Mouse (Mus musculus): ENCODE data around the gene Tanc1. TPM values are rescaled to one million over a fixed set of nuclear protein-coding genes. Genes with fewer than 3 reads are reported as not detected.

The Tanc1 gene
- polyA plus RNA-seq, 1 experiment, result not detected

DNA sequence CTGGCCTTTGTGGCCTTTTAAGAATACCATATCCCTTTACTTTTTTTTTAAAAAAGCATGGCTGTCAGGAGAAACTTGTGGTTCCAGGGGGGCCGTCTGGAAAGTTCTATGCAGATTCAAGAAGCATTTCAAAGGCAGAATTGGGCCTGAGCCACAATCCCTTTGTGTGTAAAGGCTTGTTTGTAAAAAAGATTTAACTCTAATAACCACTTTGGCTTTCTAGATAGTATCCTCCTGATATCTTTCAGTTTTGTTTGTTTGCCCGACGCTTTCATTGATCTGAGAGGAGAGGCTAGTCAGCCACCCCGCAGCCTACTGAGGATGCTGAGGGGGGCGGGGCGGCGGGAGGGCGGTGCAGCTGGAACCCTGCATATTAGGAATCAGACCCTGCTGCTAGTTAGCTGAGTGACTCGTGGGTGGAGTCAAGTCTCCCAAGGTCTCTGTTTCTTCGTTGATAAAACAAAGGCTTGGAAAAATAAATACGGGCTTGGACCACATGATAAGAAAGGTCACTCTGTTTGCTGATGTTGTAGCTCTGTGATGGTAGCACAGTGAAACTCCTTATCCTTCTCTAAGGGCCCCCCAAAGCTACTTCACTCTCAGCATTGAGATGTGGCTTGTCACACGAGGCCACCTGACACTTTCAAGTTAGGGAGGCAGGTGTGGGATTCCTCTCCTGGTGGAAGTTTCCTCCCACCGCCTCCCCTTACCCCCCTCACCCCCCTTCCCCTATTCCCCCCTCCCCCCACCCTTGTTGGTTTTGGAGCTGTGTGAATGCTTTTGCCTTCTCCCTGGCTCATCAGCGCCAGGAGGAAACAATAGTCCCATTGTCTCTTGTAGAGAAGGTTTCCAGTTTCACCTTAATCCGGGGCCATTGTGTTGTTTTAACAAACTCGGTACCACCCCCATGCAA, 86.1 kb downstream of the Tanc1 start:
- 6% methylated on average over 16 of the region's 16 CpGs for WGBS
- TF ChIP-seq CTCF (IDR thresholded peaks at IDR 0.05; ENCODE audit: insufficient read depth, low read depth, low read length), result no peak
- TF ChIP-seq POLR2A (IDR thresholded peaks at IDR 0.05; ENCODE audit: insufficient read depth, low read depth, low read length), result no peak
- Histone ChIP-seq H3K4me1 (ENCODE audit: control insufficient read depth, insufficient read depth, low read length) (peaks cover 2% of the 10 kb centered on the region), H3K4me3 (ENCODE audit: insufficient read depth, low read depth, low read length) (no peak overlapping the region), H3K27ac (ENCODE audit: insufficient read depth, low read depth, low read length) (no peak overlapping the region)

DNA sequence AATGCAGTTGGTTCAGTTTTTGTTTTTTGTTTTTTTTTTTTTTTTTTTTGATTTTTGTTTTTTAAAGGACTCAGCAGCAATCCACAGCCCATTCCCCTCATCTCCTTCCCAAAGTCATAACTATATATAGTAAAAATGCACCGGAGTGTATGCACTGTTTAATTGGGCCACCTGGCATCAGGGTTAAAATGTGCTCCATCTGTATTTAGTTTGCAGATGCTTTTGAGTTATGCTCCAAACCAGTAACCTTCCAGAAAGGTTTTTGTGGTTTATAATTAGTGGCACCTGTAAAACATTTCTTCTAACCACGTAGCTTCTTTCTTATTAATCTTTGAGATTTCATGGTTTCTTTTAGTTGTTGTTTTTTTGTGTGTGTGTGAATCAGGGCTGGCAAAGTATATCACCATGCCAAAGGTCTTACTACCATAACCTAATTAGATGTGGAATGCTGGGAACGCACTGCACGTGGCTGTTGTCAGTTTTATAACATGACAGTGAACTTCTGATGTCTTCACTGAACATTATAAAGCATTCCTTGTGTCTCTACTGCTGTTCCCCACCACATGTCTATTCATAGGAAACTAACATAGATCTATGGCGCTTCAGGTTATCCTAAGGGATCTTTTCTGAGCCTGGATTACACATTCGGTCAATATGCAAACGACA, 86.9 kb downstream of the Tanc1 start:
- 70% methylated on average over 7 of the region's 7 CpGs for WGBS
- H3K27ac ChIP-seq (ENCODE audit: insufficient read depth, low read depth, low read length), result no peak overlapping the region
- peaks cover 2% of the 10 kb centered on the region for H3K4me1 ChIP-seq (ENCODE audit: control insufficient read depth, insufficient read depth, low read length)
- no peak for TF ChIP-seq POLR2A (IDR thresholded peaks at IDR 0.05; ENCODE audit: insufficient read depth, low read depth, low read length)
- TF ChIP-seq CTCF (IDR thresholded peaks at IDR 0.05; ENCODE audit: insufficient read depth, low read depth, low read length), result no peak
- no peak overlapping the region for H3K4me3 ChIP-seq (ENCODE audit: insufficient read depth, low read depth, low read length)

DNA sequence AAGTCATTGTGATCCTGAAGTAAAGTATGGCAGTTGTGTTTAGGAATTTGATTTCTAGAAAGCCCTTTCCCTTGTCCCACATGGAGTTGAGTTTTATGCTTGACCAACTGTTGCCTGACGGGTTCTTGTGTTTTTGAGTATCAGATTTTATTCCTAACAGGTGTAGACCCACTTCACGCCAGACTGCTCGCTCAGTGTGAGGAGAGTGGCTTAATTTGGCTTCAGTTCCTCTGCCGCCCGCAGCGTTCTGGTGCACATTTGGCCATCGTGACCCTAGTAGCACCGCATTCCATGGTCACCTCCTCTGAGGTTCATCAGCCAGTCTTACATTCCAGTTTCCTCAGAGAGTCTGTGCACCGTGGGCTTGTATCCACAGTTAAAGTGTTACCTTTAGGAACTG, 88.1 kb downstream of the Tanc1 start:
- TF ChIP-seq CTCF (IDR thresholded peaks at IDR 0.05; ENCODE audit: insufficient read depth, low read depth, low read length) (no peak), POLR2A (IDR thresholded peaks at IDR 0.05; ENCODE audit: insufficient read depth, low read depth, low read length) (no peak)
- no peak overlapping the region for H3K4me3 ChIP-seq (ENCODE audit: insufficient read depth, low read depth, low read length)
- no peak overlapping the region for H3K27ac ChIP-seq (ENCODE audit: insufficient read depth, low read depth, low read length)
- 93% methylated on average over 9 of the region's 9 CpGs for WGBS
- H3K4me1 ChIP-seq (ENCODE audit: control insufficient read depth, insufficient read depth, low read length), result peaks cover 2% of the 10 kb centered on the region

DNA sequence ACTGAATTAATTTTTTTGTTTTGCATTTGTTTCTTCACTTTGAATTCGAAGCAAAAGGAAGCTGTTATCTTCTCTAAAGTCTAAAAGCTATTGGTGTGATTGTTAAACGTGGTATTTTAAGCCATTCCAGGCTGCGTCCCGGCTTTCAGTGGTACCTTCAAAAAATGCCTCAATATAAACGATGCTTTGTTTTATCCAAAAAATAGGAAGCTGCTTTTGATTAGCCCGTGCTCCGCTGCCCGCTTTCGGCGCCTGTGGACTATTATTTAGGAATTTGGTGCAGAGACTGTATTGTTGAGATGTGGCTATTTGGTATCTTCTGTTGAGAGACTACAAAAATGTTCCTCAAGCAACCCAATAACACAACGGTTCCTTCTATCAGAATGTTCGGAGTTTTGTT, 93.4 kb downstream of the Tanc1 start:
- Histone ChIP-seq H3K27ac (ENCODE audit: insufficient read depth, low read depth, low read length) (no peak overlapping the region), H3K4me3 (ENCODE audit: insufficient read depth, low read depth, low read length) (no peak overlapping the region), H3K4me1 (ENCODE audit: control insufficient read depth, insufficient read depth, low read length) (no peaks in the 10 kb centered on the region)
- no peak for TF ChIP-seq POLR2A (IDR thresholded peaks at IDR 0.05; ENCODE audit: insufficient read depth, low read depth, low read length)
- 57% methylated on average over 12 of the region's 12 CpGs for WGBS

DNA sequence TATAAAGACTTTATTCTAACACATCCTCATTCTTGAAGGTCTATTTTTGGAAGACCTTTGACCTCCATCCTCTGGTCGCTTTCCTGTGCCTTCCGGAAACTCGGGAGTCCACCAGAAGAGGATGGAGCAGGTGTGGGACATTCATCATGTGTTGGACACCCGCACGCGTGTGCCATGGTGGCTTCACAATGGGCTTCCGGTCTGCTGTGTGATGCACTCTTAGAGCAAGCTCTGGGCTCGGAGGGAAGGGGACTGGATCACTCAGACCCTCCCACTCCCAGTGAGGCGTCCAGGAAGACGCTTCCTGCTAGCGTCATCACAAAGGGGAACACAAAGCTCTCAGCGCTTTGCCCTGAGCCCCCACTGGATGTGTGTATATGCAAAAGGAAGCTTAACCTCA, 95.0 kb downstream of the Tanc1 start:
- H3K27ac ChIP-seq (ENCODE audit: insufficient read depth, low read depth, low read length), result no peak overlapping the region
- WGBS, result 95% methylated on average over 12 of the region's 12 CpGs
- H3K4me3 ChIP-seq (ENCODE audit: insufficient read depth, low read depth, low read length), result no peak overlapping the region
- H3K4me1 ChIP-seq (ENCODE audit: control insufficient read depth, insufficient read depth, low read length), result no peaks in the 10 kb centered on the region
- no peak for TF ChIP-seq CTCF (IDR thresholded peaks at IDR 0.05; ENCODE audit: insufficient read depth, low read depth, low read length)

DNA sequence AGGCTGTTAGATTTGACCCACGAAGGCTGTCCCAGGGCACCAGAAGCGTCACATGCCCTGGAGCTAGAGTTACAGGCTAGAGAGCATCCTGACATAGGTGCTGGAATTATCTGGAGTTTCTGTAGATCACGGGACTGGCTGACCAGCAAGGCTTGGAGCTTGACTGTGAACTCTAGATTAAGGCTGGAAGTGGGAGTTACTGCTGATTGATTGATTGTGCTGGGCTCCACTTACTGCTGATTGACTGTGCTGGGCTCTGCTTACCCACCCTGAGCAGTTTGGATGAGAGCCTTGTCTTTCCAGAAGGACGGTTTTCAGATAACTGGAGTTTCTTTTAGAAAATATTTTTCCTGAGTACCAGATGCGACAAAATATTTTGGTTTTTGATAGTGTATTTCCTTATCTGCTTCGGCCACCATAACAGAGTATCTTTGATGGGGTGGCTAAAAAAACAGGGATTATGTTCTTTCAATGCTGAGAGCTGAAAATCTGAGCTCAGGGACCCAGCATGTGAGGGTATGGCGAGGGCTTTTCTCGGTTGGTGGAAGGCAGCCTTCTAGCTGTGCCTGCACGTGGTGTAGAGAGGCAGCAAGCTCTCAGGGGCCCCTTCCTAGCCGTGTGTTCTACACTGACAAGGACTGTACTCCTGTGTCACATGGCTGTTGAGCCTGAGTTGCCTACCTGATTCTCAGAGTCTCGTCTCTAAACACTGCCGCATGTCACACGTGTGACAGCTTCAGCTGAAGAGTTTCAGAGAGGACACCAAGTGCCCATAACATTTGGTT, 96.3 kb downstream of the Tanc1 start:
- no peak overlapping the region for H3K4me3 ChIP-seq (ENCODE audit: insufficient read depth, low read depth, low read length)
- no peaks in the 10 kb centered on the region for H3K4me1 ChIP-seq (ENCODE audit: control insufficient read depth, insufficient read depth, low read length)
- no peak overlapping the region for H3K27ac ChIP-seq (ENCODE audit: insufficient read depth, low read depth, low read length)
- 86% methylated on average over 13 of the region's 13 CpGs for WGBS
- TF ChIP-seq CTCF (IDR thresholded peaks at IDR 0.05; ENCODE audit: insufficient read depth, low read depth, low read length), result no peak
- no peak for TF ChIP-seq POLR2A (IDR thresholded peaks at IDR 0.05; ENCODE audit: insufficient read depth, low read depth, low read length)

DNA sequence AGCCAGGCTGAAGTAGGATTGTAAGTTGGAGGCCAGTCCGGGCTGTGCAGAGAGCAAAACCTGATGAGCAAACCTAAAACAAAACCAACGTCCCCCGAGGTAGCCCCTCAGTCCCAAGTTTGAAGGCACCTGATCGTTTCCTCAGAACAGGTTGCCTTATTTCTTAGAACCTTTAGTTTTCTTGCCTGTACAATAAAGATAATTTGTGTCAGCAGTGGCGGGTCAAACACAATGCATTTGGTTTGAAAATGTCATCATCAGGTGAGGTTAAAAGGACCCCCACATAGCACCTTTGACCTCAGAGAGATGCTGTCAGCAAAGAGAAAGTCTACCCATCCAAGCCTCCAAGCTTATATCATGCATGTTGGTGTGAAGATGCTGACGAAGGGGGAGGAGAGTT, 98.9 kb downstream of the Tanc1 start:
- WGBS, result 92% methylated on average over 6 of the region's 6 CpGs

DNA sequence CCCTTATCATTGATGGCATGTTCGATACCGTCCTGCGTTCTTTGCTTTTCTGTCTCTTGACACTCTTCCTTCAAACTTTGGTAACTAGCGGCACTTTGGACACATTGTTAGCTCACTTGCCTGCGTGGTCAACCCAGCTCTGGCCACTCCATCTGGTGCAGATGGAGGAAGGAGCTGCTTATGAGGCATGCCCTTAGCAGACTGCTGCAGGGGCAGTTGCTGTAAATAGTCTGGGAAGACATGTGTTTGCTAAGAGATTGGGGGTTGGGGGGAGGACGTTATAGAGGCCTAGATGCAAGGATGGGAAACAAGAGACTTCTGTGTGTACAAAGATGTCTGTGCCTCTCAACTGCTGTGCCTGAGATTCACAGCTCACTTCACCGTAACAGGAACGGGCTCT, 100.2 kb downstream of the Tanc1 start:
- 93% methylated on average over 8 of the region's 8 CpGs for WGBS

More for the DNA sequence above, 98.9 kb downstream of the Tanc1 start:
- no peak overlapping the region for H3K27ac ChIP-seq (ENCODE audit: insufficient read depth, low read depth, low read length)
- no peak for TF ChIP-seq POLR2A (IDR thresholded peaks at IDR 0.05; ENCODE audit: insufficient read depth, low read depth, low read length)
- no peak for TF ChIP-seq CTCF (IDR thresholded peaks at IDR 0.05; ENCODE audit: insufficient read depth, low read depth, low read length)
- no peak overlapping the region for H3K4me3 ChIP-seq (ENCODE audit: insufficient read depth, low read depth, low read length)
- no peaks in the 10 kb centered on the region for H3K4me1 ChIP-seq (ENCODE audit: control insufficient read depth, insufficient read depth, low read length)

DNA sequence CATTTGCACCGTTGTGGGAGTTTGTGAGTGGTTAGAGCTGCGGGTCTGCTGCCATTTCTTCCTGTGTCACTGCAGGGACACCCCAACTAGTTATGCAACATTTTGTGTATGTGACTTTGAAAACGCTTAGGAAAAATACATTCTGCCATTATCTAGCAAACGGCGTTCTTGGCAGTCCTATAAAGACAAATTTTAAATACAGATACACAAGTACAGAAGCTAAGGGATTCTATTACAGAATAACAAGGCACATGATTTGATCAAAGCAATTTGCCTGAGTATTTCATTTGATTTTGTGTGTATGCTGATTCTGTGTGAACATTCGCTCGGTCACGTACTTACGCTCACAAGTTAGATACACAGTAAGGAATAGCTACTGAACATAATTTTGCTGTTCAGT, 100.6 kb downstream of the Tanc1 start:
- no peak overlapping the region for H3K4me3 ChIP-seq (ENCODE audit: insufficient read depth, low read depth, low read length)
- WGBS, result 92% methylated on average over 9 of the region's 9 CpGs

More for the DNA sequence above, 100.2 kb downstream of the Tanc1 start:
- TF ChIP-seq POLR2A (IDR thresholded peaks at IDR 0.05; ENCODE audit: insufficient read depth, low read depth, low read length), result no peak
- TF ChIP-seq CTCF (IDR thresholded peaks at IDR 0.05; ENCODE audit: insufficient read depth, low read depth, low read length), result no peak
- Histone ChIP-seq H3K4me1 (ENCODE audit: control insufficient read depth, insufficient read depth, low read length) (no peaks in the 10 kb centered on the region), H3K4me3 (ENCODE audit: insufficient read depth, low read depth, low read length) (no peak overlapping the region), H3K27ac (ENCODE audit: insufficient read depth, low read depth, low read length) (no peak overlapping the region)

More for the DNA sequence above, 100.6 kb downstream of the Tanc1 start:
- no peak for TF ChIP-seq CTCF (IDR thresholded peaks at IDR 0.05; ENCODE audit: insufficient read depth, low read depth, low read length)
- no peak for TF ChIP-seq POLR2A (IDR thresholded peaks at IDR 0.05; ENCODE audit: insufficient read depth, low read depth, low read length)
- H3K4me1 ChIP-seq (ENCODE audit: control insufficient read depth, insufficient read depth, low read length), result no peaks in the 10 kb centered on the region
- H3K27ac ChIP-seq (ENCODE audit: insufficient read depth, low read depth, low read length), result no peak overlapping the region
